Mouse (Mus musculus) gastrocnemius, adult 2 months (tissue): ENCODE measurements around the gene Myrip. TPM values are rescaled to one million over a fixed set of nuclear protein-coding genes. Genes with fewer than 3 reads are reported as not detected.

Experiments
- DNase-seq: peaks from one replicate; pipeline ENCODE4 v3.0.0; 2022
- H3K27ac ChIP-seq: fragments of 200-600 bp; 2 replicates; pipeline ENCODE4 v1.8.1; 2022; ENCODE audit warnings: mild to moderate bottlenecking
- H3K4me3 ChIP-seq: fragments of 200-600 bp; 2 replicates; pipeline ENCODE4 v1.8.1; 2022; ENCODE audit warnings: mild to moderate bottlenecking, moderate library complexity
- CTCF ChIP-seq: fragments of 200-600 bp; IDR thresholded peaks from 2 replicates; pipeline ENCODE4 v1.8.1; 2022; ENCODE audit warnings: antibody characterized with exemption, mild to moderate bottlenecking, moderate library complexity
- intact Hi-C: fragments of 180-260 bp; cut with DNase I; formaldehyde crosslinking; loops from one replicate; pipeline ENCODE4 v1.15.1; 2025
- total RNA-seq, 2 experiments: library from RNA; stranded (reverse); gene quantifications; 2 replicates each; pipeline ENCODE4 v1.2.3; 2021

Myrip gene
- total RNA-seq, 2 experiments from 2014 or later: 0.98 to 1.2 TPM

DNA sequence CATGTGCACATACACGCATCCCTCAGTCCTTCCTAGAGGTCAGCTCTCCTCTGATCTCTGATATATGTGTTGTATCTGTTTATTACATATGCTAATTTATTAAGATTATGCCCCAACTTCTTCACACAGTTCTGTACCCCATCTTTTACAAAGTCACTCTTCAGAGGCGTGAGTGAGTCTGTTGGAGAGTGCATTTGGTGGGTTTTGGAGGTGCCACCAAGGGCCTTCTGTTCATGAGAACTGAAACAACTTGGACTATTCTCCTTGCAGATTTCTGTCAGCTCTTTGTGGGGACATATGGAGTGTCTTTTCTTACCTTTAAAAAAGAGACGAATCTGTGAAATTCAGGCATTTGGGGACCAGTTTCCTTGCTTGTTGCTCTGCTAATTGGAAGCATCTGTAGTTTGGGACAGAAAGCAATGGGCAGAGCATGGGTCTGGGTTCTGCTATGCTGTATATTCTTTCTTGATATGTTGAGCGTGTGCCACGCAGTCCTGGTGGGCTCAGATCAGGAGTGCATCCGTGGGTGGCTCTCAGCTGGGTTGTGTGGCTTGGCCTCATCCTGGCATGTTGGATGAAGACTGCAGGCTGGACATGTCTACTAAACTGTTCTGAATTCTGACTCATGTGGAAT lies 148.5 kb downstream of the Myrip start:
- no peak for TF ChIP-seq CTCF
- H3K27ac ChIP-seq: no peak overlapping the region
- DNase-seq: no peak
- H3K4me3 ChIP-seq: no peak overlapping the region
- intact Hi-C loops: no loop called here

DNA sequence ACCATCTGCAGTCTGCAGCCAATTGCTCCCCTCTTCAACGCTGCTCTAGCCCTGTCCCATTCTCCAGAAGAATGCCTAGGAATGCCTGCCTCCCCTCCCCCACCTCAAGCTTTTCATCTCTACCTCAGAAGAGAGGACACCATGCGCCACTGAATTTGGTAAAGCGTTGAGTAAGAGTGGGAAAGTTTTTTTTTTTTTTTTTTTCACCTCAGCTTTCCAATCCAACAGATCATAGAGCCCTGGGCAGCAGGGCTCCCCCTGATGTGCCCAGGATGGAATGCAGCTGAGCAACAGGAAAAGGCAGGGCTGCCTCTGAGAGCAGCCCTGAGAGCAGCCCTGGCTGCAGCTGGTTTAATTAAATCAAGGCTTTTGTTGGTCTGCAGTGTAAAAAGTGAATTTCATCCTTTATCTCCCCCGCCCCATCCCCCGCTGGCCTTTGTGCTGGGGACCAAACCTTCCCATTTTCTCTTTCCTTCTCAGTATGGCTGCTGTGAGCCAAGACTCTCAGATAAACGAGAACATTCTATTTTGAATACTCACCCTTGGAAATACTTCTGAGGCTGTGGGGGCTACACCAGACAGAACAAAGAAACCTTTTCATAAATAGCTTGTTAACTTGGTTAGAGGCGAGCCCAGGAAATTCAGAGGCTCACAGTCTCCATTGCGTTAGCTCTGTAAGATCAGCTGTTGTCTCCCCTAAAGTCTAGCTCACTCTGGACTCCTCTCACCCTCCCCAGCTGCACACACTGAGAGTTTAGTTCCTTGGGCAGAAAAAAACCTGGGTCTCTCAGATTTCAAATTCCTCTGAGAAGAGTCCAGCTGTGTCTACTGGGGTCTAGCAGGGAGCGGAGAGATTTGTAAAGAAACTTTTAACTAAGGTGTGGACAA lies 154.7 kb downstream of the Myrip start:
- TF ChIP-seq CTCF: no peak
- intact Hi-C loops: no loop called here
- H3K27ac ChIP-seq: no peak overlapping the region
- DNase-seq: no peak
- H3K4me3 ChIP-seq: no peak overlapping the region

DNA sequence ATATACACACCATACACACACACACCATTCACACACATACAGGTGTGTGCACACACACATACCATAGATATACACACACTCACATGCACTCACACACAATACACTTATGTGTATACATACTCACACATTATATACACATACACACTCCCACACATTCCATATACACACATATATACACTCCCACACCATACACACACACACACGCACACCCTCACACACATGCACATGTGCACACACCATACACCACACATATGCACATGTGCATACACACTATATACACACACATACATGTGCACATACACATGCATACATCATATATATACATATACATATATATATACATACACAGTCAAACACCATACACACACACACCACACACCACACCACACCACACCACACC lies 169.1 kb downstream of the Myrip start:
- no peak for TF ChIP-seq CTCF
- intact Hi-C loops: no loop called here
- no peak overlapping the region for H3K27ac ChIP-seq
- DNase-seq: no peak
- H3K4me3 ChIP-seq: no peak overlapping the region

DNA sequence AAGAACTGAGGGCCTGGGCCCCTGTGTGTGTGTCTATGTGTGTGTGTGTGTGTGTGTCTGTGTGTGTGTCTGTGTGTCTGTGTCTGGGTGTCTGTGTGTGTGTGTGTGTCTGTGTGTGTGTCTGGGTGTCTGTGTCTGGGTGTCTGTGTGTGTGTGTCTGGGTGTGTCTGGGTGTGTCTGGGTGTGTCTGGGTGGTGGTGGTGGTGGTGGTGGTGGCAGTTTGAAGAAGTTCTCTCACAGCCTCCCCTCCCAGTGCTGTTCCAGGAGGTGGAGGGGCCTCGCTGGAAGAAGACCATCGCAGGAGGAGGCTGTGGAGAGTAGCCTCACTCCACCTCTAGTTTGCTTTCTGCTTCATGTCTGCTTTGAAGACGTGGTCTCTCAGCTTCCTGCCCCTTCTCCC lies 180.3 kb downstream of the Myrip start:
- DNase-seq: no peak
- intact Hi-C loops: no loop called here
- TF ChIP-seq CTCF: no peak
- no peak overlapping the region for H3K4me3 ChIP-seq
- H3K27ac ChIP-seq: no peak overlapping the region

DNA sequence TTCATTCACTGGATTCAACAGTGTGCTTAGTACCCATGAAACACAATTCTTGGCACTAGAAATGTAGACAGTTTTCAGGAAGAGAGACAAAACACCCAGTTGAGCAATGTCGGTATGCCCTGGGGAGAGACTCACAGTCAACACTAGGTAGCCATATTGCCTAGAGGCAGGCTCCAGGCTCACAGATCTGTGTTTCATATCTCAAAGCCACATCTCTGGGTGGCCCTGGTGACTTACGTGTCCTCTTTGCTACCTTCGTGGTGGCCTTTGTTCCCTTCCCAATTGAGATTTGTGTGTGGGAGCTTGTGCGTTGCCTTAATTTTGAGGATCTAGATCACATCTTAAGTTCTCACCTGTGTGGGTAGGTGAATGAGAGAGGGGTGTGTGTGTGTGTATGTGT lies 181.1 kb downstream of the Myrip start:
- intact Hi-C loops: no loop called here
- Histone ChIP-seq H3K4me3 (no peak overlapping the region), H3K27ac (no peak overlapping the region)
- DNase-seq: no peak
- no peak for TF ChIP-seq CTCF

DNA sequence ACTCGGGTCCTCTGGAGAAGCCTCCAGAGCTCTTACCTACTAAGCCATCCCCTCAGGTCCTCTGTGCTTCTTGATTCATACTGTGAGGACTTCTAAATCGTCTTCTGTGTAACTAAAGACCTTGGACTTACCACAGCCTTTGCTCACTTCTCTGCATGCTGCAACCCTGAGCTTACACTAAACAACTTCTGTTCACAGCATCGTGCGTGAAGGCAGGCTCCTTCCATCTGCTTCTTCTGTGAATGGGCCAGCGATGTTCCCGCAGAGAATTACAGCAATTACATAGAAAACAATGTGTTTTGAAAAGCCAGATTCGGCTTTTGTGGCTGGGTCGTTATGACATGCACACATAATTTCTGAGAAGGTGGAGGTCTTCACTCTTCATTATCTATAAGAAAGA lies 181.8 kb downstream of the Myrip start:
- no peak overlapping the region for H3K4me3 ChIP-seq
- no peak for DNase-seq
- intact Hi-C loops: no loop called here
- no peak overlapping the region for H3K27ac ChIP-seq
- no peak for TF ChIP-seq CTCF

DNA sequence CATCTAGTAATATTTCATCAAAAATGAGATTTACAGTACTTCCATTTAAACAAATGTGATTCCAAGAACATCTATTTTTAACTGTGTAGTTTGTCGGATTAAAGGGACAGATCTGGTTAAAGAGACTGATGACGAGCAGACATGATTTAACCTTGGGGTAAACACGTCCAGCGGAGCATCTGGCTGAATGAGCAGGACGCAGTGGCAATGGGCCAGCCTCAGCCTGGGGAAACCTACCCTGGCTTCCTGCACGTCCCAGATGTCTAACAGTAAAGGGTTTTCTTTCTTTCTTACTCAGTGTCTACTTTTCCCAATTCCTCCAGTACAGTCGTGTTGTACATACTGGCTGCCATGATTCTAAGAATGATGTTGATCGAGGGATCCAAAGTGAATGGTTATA lies 185.8 kb downstream of the Myrip start:
- TF ChIP-seq CTCF: no peak
- peak; percentile 43 for DNase-seq
- H3K27ac ChIP-seq: no peak overlapping the region
- intact Hi-C loops: no loop called here
- H3K4me3 ChIP-seq: no peak overlapping the region

DNA sequence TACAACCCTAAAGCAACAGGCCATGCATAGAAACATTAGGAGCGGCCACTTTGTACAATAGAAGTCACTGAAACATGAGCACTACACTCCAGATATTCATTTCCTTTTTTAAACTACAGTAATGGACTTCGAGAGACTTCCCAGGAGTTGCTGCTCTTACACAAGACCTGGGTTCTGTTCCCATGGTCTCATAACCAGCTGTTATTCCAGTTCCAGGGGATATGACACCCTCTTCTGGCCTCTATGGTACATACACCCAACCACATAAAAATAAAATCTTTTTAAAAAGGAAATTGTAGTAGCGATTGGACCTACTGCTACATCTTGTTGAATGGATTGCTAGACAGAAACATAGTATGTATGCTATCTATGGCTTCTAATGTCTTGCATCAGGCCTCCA lies 190.2 kb downstream of the Myrip start:
- intact Hi-C loops: no loop called here
- no peak for DNase-seq
- peak; percentile 30; the same call in 1 of the 2 replicates for TF ChIP-seq CTCF
- peak overlapping the region; percentile 95; the same call in 1 of the 2 replicates for H3K27ac ChIP-seq
- peak overlapping the region; percentile 77 for H3K4me3 ChIP-seq

DNA sequence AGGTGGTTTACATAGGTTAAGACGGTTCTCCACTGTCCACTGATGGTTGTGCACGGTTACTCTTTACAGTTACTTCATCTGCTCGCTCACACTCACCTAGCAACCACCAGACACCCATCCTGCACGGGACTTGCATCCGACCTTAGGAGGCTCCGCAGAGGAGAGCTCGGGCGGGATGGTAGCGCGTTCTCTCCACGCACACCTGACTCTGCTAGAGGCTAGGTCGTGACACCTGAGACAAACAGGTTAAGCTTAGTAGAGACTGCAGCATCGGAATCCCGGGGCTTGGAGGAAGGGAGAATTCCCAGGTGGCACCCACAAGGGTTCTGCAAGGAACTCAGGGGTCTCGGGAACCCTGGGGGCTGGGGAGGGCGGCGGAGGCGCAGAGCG lies 190.7 kb downstream of the Myrip start, which contains the start of gene Eif1b:
Gene Eif1b (plus strand): TSS at position 223 of the 390 bp plus-strand sequence.
- H3K27ac ChIP-seq: peak within 1 kb of the TSS; percentile 95
- DNase-seq: no peak
- TF ChIP-seq CTCF: no peak
- H3K4me3 ChIP-seq: peak within 1 kb of the TSS; percentile 77
- intact Hi-C loops: no loop called here

DNA sequence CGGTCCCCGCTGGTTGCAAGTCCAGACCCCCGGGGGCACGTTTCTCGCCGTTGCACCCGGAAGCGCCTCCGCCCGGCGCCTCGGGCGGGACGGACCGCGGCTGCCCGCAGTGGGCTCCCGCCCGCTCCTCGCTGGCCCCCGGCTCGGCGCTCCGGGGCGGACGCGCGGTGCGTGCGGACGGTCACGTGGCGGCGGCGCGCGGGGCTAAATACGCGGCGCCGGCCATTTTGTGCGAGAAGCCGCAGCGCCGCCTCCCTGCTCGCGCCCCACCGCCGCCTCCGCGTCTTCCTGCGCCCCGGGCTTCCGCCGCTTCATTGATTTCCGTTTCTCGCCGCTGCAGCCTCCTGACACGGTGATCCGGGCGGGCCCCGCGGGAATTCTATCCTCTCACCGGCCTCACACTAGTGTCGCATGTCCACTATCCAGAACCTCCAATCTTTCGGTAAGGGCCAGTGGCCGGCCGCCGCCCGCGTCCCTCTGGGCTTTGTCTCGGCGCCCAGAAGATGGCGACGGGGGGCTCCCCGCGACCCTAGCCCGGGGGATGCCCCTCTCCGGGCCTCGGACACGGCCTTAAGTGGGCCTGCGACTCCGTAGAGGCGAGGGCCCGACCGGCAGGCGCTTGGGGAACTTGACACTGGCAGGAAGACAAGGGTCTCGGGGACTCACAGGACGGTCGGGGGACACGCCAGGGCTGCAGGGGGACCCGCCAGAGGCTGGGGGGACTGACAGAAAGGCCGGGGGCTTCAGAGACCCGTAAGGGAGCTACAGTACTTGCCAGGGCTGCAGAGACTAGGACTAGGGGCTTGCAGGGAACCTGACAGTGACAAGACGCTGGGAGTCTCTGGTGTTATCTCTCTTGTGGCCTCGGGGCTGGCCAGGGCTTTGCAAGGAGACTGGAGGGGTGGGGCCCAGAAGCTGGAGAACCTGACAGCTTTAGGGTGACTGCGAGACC lies 191.4 kb downstream of the Myrip start:
- peak; percentile 91 for DNase-seq
- TF ChIP-seq CTCF: peak; percentile 1; the same call in 1 of the 2 replicates
- Histone ChIP-seq H3K27ac (peak overlapping the region; percentile 95), H3K4me3 (peak overlapping the region; percentile 77)
- intact Hi-C loops: no loop called here

DNA sequence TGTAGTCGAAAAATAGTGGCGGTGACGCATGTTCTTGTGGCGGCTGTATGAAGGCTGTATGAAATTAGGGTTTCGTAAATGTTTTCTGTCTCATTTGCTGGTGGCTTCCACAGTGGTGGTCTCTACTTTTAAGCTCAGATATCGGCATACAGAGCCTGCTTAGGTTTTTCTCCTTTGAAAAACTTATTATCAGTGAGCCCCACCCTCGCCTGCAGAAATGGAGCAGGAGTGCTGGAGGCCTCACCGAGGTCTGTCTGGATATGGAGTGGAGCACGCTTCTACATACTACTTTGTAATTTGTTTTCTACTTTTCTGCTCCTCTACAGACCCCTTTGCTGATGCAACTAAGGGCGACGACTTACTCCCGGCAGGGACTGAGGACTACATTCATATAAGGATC lies 192.5 kb downstream of the Myrip start:
- TF ChIP-seq CTCF: no peak
- intact Hi-C loops: no loop called here
- DNase-seq: no peak
- Histone ChIP-seq H3K4me3 (peak overlapping the region; percentile 77), H3K27ac (peak overlapping the region; percentile 95; the same call in 1 of the 2 replicates)

DNA sequence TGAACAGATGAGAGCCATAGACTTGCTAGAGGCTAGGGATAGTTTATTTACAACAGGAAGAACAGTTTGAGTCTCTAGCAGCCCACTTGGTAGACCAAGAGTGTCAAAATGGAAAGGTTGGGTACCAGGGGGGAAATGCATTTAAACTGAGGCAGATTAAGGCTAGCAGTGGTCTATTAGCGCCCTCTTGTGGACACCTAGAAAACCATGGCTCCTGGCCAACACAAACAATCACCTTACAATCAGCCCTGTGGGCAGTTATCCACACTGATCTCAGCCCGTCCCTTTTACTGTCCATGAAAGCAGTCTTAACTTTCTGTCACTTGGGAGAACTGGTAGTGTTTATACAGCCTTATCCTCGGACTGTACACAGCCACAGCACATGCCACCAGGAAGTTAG lies 195.4 kb downstream of the Myrip start:
- intact Hi-C loops: loop anchor here (1.0 to 2.0 kb wide), 2 partner anchors 62 to 74 kb away; partner anchors contain the start of gene Rpl14
- peak; percentile 60 for DNase-seq
- peak; percentile 81 for TF ChIP-seq CTCF
- Histone ChIP-seq H3K27ac (no peak overlapping the region), H3K4me3 (no peak overlapping the region)
